Mouse (Mus musculus): ENCODE data around the gene Plppr1.

Plppr1 gene

DNA sequence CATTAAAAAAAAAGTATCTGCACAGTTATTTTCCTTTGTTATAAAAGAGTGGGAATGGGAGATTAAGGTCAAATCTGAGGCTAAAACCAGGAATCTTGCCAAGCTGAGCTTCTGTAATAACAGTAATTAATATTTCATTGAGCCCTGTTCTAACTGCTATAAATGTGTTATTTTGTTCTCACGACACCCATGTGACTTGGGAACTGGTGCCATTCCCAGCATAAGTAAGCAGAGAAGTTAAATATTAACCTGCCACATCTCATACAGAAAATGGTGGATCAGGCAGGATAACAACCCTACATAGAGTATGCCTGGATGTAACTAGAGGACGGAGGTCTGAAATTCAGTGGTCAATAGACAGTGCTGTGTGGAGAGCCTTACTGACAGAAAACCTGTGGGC lies 90.2 kb downstream of the Plppr1 start:
- H3K4me3 ChIP-seq (replicated peaks; ENCODE audit: low read length): no peak overlapping the region
- no peaks in the 10 kb centered on the region for H3K36me3 ChIP-seq (ENCODE audit: insufficient read depth, low read length)
- H3K27me3 ChIP-seq (ENCODE audit: insufficient read depth, low read length): no peaks in the 10 kb centered on the region
- no peak for TF ChIP-seq CTCF (conservative IDR thresholded peaks at IDR 0.05; ENCODE audit: low read length)
- H3K9me3 ChIP-seq (ENCODE audit: low read length): no peaks in the 10 kb centered on the region
- H3K4me1 ChIP-seq (replicated peaks; ENCODE audit: low read depth, low read length): no peaks in the 10 kb centered on the region

DNA sequence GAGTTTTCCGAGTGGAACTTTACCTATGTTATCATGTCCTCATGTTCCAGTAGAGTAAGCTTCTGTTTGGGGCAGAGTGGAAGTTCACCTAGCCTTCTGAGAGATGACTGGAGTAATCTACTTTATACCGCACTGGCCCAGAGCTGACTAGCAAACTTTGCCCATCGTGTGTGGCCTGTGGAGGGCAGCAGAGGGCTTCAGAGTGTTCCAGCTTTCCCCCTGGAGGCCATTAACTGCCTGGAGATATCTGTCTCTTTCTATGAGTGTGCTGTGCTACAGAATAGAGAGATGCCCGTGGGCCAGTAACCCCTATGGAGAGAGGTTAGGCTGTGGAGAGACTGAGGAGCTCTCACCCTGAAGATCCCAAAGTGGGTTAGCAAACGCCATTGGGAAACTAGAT lies 94.8 kb downstream of the Plppr1 start:
- H3K4me3 ChIP-seq (replicated peaks; ENCODE audit: low read length): no peak overlapping the region
- TF ChIP-seq CTCF (conservative IDR thresholded peaks at IDR 0.05; ENCODE audit: low read length): peak; percentile 31
- TF ChIP-seq POU5F1 (IDR thresholded peaks at IDR 0.05; ENCODE audit: borderline replicate concordance, low read length): no peak
- no peaks in the 10 kb centered on the region for H3K9me3 ChIP-seq (ENCODE audit: low read length)
- H3K4me1 ChIP-seq (replicated peaks; ENCODE audit: low read depth, low read length): no peaks in the 10 kb centered on the region
- H3K27me3 ChIP-seq (ENCODE audit: insufficient read depth, low read length): no peaks in the 10 kb centered on the region
- H3K36me3 ChIP-seq (ENCODE audit: insufficient read depth, low read length): no peaks in the 10 kb centered on the region

DNA sequence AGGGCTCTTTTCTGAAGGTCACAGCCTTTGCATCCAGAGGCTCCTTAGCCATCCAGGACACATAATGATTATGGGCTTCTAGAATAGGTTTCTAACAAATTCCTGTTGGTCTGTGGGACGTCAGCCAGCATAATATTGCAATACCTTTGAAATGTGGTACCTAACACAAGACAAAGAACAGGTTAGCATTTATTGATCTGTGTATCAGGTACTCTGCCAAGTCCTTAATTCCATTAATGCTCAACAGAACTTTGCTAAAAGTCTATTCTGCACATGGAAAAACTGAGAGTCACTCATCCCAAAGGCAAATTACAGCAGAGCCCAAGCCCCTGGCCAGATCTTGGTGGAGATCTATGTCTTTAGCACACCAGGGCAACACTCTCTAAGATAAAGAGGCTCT lies 97.7 kb downstream of the Plppr1 start:
- TF ChIP-seq POU5F1 (IDR thresholded peaks at IDR 0.05; ENCODE audit: borderline replicate concordance, low read length) (no peak), CTCF (conservative IDR thresholded peaks at IDR 0.05; ENCODE audit: low read length) (no peak), NANOG (IDR thresholded peaks at IDR 0.05; ENCODE audit: borderline replicate concordance, low read length) (no peak)
- no peaks in the 10 kb centered on the region for H3K27me3 ChIP-seq (ENCODE audit: insufficient read depth, low read length)
- H3K9me3 ChIP-seq (ENCODE audit: low read length): no peaks in the 10 kb centered on the region
- H3K4me3 ChIP-seq (replicated peaks; ENCODE audit: low read length): no peak overlapping the region
- no peaks in the 10 kb centered on the region for H3K36me3 ChIP-seq (ENCODE audit: insufficient read depth, low read length)
- no peaks in the 10 kb centered on the region for H3K4me1 ChIP-seq (replicated peaks; ENCODE audit: low read depth, low read length)

DNA sequence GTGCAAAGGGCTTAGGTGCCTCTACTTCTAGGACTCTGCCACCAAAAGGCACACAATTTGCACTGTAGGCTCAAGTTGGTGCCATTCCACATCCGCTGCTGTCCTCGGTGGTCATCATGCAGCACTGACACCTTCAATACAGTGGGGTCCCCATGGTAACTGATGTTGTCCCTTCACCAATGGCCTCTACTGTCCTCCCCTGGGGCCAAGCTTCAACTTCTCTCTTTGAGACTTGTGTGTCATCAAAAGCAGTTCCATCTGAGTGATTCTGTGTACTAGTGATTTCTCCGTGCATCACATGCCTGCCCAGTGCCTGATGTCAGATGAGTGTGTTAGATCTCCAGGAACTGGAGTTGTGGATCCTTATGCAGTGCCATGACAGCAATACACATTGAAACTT lies 104.2 kb downstream of the Plppr1 start:
- H3K9me3 ChIP-seq (ENCODE audit: low read length): no peaks in the 10 kb centered on the region

DNA sequence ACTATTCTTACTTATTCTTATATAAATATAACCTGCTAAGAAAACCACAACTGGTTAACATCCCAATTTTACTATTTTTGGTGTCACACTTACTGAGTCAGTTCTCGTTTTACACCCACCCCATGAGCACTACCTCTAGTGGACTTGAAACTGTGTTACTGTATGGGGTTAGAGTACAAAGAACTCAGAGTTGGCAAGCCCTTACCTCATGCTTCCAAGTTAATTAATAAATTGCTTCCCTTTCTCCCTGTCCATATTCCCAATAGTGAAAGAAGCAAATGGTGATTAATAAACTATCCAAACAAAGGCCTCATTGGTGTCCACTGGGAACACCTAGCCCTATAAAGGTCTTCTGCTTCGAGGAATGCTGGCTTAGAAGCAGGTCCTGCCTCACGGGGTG lies 107.3 kb downstream of the Plppr1 start:
- Histone ChIP-seq H3K4me1 (replicated peaks; ENCODE audit: low read depth, low read length) (no peaks in the 10 kb centered on the region), H3K36me3 (ENCODE audit: insufficient read depth, low read length) (no peaks in the 10 kb centered on the region), H3K9me3 (ENCODE audit: low read length) (no peaks in the 10 kb centered on the region), H3K4me3 (replicated peaks; ENCODE audit: low read length) (no peak overlapping the region), H3K27me3 (ENCODE audit: insufficient read depth, low read length) (no peaks in the 10 kb centered on the region)
- no peak for TF ChIP-seq CTCF (conservative IDR thresholded peaks at IDR 0.05; ENCODE audit: low read length)
- TF ChIP-seq NANOG (IDR thresholded peaks at IDR 0.05; ENCODE audit: borderline replicate concordance, low read length): no peak
- no peak for TF ChIP-seq POU5F1 (IDR thresholded peaks at IDR 0.05; ENCODE audit: borderline replicate concordance, low read length)

More for the DNA sequence above, 104.2 kb downstream of the Plppr1 start:
- H3K4me1 ChIP-seq (replicated peaks; ENCODE audit: low read depth, low read length): no peaks in the 10 kb centered on the region
- no peaks in the 10 kb centered on the region for H3K27me3 ChIP-seq (ENCODE audit: insufficient read depth, low read length)
- no peaks in the 10 kb centered on the region for H3K36me3 ChIP-seq (ENCODE audit: insufficient read depth, low read length)
- TF ChIP-seq NANOG (IDR thresholded peaks at IDR 0.05; ENCODE audit: borderline replicate concordance, low read length) (no peak), POU5F1 (IDR thresholded peaks at IDR 0.05; ENCODE audit: borderline replicate concordance, low read length) (no peak), CTCF (conservative IDR thresholded peaks at IDR 0.05; ENCODE audit: low read length) (no peak)
- H3K4me3 ChIP-seq (replicated peaks; ENCODE audit: low read length): no peak overlapping the region

DNA sequence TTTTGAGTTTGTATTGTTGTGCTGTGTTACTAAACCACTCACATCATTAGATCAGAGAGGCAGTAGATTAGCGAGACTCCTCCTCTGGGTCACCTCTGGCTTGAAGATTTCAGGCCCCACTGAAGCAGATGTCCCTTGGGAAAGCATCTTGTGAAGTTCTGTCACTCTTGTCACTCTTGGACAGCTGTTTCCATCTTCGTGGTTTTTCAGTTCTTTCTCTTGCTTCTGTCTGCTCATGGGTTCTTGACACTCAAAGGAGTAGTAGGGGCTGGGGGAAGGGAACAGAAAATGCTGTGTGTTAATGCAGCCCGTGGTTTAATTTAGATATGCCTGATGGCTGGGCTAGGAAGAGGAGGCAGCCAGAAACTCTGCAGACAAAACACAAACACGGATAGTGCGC lies 108.0 kb downstream of the Plppr1 start:
- Histone ChIP-seq H3K4me1 (replicated peaks; ENCODE audit: low read depth, low read length) (no peaks in the 10 kb centered on the region), H3K4me3 (replicated peaks; ENCODE audit: low read length) (no peak overlapping the region)
- no peak for TF ChIP-seq NANOG (IDR thresholded peaks at IDR 0.05; ENCODE audit: borderline replicate concordance, low read length)
- no peak for TF ChIP-seq POU5F1 (IDR thresholded peaks at IDR 0.05; ENCODE audit: borderline replicate concordance, low read length)
- TF ChIP-seq CTCF (conservative IDR thresholded peaks at IDR 0.05; ENCODE audit: low read length): no peak

DNA sequence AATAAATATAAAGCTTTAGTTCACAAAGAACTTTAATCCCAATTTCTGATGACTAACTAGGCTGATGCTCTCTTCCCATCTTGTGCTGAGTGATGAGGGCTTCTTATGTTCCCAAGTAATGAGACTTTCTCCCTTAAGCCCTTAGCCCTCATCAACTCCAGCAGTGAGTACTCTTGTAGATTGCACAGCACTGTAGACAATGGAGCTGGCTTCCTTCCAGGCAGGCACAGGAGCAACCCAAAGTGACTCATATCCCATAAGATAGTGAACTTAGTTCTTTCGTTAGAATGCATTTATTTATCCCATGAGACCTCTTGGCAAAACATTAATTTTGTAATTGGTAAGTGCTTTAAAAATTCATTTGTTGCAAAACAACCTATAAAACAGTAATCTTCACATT lies 110.4 kb downstream of the Plppr1 start:
- Histone ChIP-seq H3K9me3 (ENCODE audit: low read length) (no peaks in the 10 kb centered on the region), H3K4me3 (replicated peaks; ENCODE audit: low read length) (no peak overlapping the region), H3K4me1 (replicated peaks; ENCODE audit: low read depth, low read length) (no peaks in the 10 kb centered on the region), H3K36me3 (ENCODE audit: insufficient read depth, low read length) (no peaks in the 10 kb centered on the region), H3K27me3 (ENCODE audit: insufficient read depth, low read length) (no peaks in the 10 kb centered on the region)
- TF ChIP-seq NANOG (IDR thresholded peaks at IDR 0.05; ENCODE audit: borderline replicate concordance, low read length) (no peak), POU5F1 (IDR thresholded peaks at IDR 0.05; ENCODE audit: borderline replicate concordance, low read length) (no peak), CTCF (conservative IDR thresholded peaks at IDR 0.05; ENCODE audit: low read length) (no peak)

More for the DNA sequence above, 108.0 kb downstream of the Plppr1 start:
- H3K36me3 ChIP-seq (ENCODE audit: insufficient read depth, low read length): no peaks in the 10 kb centered on the region
- no peaks in the 10 kb centered on the region for H3K27me3 ChIP-seq (ENCODE audit: insufficient read depth, low read length)
- H3K9me3 ChIP-seq (ENCODE audit: low read length): no peaks in the 10 kb centered on the region

DNA sequence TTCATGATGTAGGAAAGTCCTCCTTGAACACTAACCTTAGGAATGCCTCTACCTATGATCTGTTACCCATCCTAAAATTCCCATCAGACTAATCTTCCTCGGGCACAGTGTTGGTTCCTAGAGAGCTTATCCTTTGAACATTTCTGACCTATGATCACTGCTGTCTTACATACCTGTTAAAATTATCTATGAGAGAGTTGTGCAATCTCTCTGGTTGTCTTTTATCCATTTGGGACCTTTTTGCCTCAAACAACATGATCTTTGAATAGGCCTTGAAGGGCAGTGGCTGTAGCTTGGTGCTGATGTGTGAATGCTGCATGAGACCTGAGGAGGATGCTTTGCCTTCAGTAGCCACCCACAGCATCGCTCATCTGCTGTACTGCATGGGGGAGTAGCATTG lies 119.0 kb downstream of the Plppr1 start:
- Histone ChIP-seq H3K4me3 (replicated peaks; ENCODE audit: low read length) (no peak overlapping the region), H3K27me3 (ENCODE audit: insufficient read depth, low read length) (no peaks in the 10 kb centered on the region), H3K4me1 (replicated peaks; ENCODE audit: low read depth, low read length) (no peaks in the 10 kb centered on the region), H3K9me3 (ENCODE audit: low read length) (no peaks in the 10 kb centered on the region), H3K36me3 (ENCODE audit: insufficient read depth, low read length) (no peaks in the 10 kb centered on the region)
- TF ChIP-seq NANOG (IDR thresholded peaks at IDR 0.05; ENCODE audit: borderline replicate concordance, low read length) (no peak), CTCF (conservative IDR thresholded peaks at IDR 0.05; ENCODE audit: low read length) (no peak), POU5F1 (IDR thresholded peaks at IDR 0.05; ENCODE audit: borderline replicate concordance, low read length) (no peak)

DNA sequence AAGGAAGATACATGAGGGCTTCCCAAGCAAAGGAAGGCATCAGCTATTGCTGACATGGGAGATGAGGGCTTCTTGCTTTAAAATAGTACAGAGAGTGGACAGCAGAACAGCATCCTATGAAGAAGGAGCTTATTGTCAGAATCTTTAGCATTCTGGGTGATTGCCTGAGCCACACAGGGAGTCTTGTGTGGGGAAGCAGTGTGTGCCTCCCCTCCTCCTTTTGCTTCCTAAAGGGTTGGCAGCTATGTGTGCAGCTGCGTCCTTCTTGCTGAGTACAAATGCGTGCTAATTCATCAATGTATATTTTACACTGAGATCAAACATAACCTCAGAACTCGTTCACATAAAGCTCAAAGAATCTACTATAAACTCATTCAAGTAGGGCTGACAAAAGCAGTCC lies 119.8 kb downstream of the Plppr1 start:
- Histone ChIP-seq H3K36me3 (ENCODE audit: insufficient read depth, low read length) (no peaks in the 10 kb centered on the region), H3K4me1 (replicated peaks; ENCODE audit: low read depth, low read length) (no peaks in the 10 kb centered on the region), H3K4me3 (replicated peaks; ENCODE audit: low read length) (no peak overlapping the region), H3K27me3 (ENCODE audit: insufficient read depth, low read length) (no peaks in the 10 kb centered on the region), H3K9me3 (ENCODE audit: low read length) (no peaks in the 10 kb centered on the region)
- TF ChIP-seq POU5F1 (IDR thresholded peaks at IDR 0.05; ENCODE audit: borderline replicate concordance, low read length) (no peak), CTCF (conservative IDR thresholded peaks at IDR 0.05; ENCODE audit: low read length) (no peak), NANOG (IDR thresholded peaks at IDR 0.05; ENCODE audit: borderline replicate concordance, low read length) (no peak)
